Mouse (Mus musculus) c-Kit-positive CD71-negative TER-119-negative erythroid progenitor cells, embryonic 14.5 days (primary cell): ENCODE results near the gene Prpf6.

Experiments used
- DNase-seq: peaks from one replicate; pipeline ENCODE4 v3.0.0-alpha.2; 2013; ENCODE audit warnings: low read depth

Gene Prpf6

GRCm38 (mm10) chr2:181689466-181690160, 97.9 kb downstream of the Prpf6 start:
- DNase-seq, result no peak

GRCm38 (mm10) chr2:181691083-181691482, 99.4 kb downstream of the Prpf6 start:
- no peak for DNase-seq

DNA sequence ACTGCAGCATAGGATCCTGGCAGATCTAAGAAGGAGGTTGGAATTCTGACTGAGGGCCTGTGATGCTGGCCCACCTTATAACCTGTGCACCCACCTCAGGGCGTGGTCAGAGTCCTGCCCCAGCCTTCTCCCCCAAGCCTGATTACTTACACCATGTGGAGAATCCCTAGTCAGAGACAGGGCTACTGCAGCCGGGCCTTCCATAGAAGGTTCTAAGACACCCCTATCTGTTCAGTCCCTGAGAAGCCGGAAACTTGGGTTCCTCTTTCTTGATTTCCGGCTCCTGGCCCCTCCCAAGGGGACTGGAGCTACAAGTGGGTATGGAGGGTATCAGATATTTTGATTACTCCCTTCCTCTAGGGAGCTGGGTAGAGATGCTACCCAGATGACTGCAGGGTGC, 99.9 kb downstream of the Prpf6 start:
- DNase-seq, result no peak

- DNase-seq, result no peak
Measured at GRCm38 (mm10) chr2:181692304-181692703, 100.6 kb downstream of the Prpf6 start.

DNA sequence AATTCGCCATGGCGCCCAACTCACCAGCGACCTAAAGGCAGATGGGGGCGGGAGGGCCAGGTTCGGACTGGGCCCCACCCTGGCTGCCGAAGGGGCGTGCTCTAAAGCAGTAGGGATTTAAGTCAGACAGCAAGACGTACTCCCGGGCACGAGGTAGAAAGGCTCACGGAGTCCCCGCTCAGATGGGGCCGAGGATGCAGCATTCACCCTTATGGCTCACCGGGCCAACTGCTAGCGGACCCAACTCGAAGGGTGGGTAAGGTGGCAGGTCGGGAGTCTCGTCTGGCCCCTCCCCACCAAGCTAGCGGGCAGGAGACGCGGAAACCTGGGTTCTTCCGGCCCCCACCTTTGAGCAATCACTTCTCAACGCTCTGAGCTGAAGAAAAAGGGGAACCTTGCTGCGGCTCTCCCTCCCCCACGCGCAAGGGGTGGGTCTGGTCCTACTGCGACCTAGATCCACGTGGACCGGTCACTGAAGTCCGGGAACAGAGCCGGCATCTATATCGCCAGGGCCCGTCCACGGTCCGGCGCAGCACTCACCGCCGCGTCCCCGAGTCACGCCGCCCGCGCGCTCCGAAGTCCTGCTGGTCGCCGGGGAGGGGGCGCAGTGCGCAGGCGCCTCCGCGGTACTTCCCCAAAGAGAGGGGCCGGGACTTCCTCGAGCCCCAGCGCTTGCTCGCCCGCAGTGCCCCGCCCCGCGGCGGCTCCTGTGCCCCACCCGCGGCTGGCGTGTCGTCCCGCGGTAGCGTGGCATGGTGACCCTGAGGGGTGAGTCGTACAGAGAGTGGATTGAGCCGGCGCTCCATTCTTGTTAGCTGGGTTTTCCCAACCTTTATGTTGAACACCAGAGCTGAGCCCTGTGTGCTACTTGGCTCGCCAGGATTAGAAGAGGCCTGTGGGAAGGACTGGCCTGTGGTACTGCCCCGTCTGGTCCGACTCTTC, 101.9 kb downstream of the Prpf6 start, which contains the start of gene Rgs19:
Gene Rgs19 (minus strand): TSS at position 639 of the 942 bp plus-strand sequence.
- peak; percentile 74 for DNase-seq

GRCm38 (mm10) chr2:181694581-181694980, 102.9 kb downstream of the Prpf6 start:
- DNase-seq, result no peak

- DNase-seq, result no peak
Measured at GRCm38 (mm10) chr2:181695776-181696175, 104.1 kb downstream of the Prpf6 start.

GRCm38 (mm10) chr2:181696801-181697420, 105.2 kb downstream of the Prpf6 start:
- DNase-seq, result no peak

- DNase-seq, result no peak
Measured at GRCm38 (mm10) chr2:181698241-181698640, 106.6 kb downstream of the Prpf6 start, which contains the start of gene Lkaaear1. Lkaaear1 (minus strand) TSS chr2:181698442.
